Mouse (Mus musculus) spleen, postnatal 10 days (tissue): Measurements from ENCODE around the gene Aurka.

Source experiments
- DNase-seq, 2 experiments: peaks; one replicate each; pipeline ENCODE4 v3.0.0; 2021 to 2022; ENCODE audit warnings: low spot score in 2 of 2

The Aurka gene

GRCm38 (mm10) chr2:172381341-172381740, 11.0 kb upstream of the Aurka start:
- no peak for DNase-seq

GRCm38 (mm10) chr2:172380513-172380912, 10.2 kb upstream of the Aurka start:
- no peak for DNase-seq

GRCm38 (mm10) chr2:172378332-172378731, 8.0 kb upstream of the Aurka start:
- peak in 1 of 2 experiments; percentile 80 for DNase-seq

GRCm38 (mm10) chr2:172376999-172377515, 6.7 kb upstream of the Aurka start:
- no peak for DNase-seq

GRCm38 (mm10) chr2:172376551-172376950, 6.2 kb upstream of the Aurka start:
- no peak for DNase-seq

GRCm38 (mm10) chr2:172371258-172371657, 923 bp upstream of the Aurka start:
- no peak for DNase-seq

GRCm38 (mm10) chr2:172363176-172363575, 7.2 kb downstream of the Aurka start:
- no peak for DNase-seq

GRCm38 (mm10) chr2:172355833-172356232, 14.5 kb downstream of the Aurka start:
- no peak for DNase-seq

GRCm38 (mm10) chr2:172354761-172355160, 15.6 kb downstream of the Aurka start:
- DNase-seq = no peak

- no peak for DNase-seq
These were observed 17.1 kb downstream of the Aurka start for GRCm38 (mm10) chr2:172353218-172353617.

GRCm38 (mm10) chr2:172350773-172351172, 19.6 kb downstream of the Aurka start:
- no peak for DNase-seq

GRCm38 (mm10) chr2:172349776-172350175, 20.6 kb downstream of the Aurka start:
- DNase-seq = no peak

GRCm38 (mm10) chr2:172348297-172348950, 21.9 kb downstream of the Aurka start:
- DNase-seq = peak; percentile 44 to 64

GRCm38 (mm10) chr2:172346933-172347611, 23.3 kb downstream of the Aurka start:
- DNase-seq = peak; percentile 64

GRCm38 (mm10) chr2:172346034-172346929, 24.1 kb downstream of the Aurka start:
- DNase-seq = peak; percentile 40 to 58

- DNase-seq = peak; percentile 97 to 99
These were observed 25.0 kb downstream of the Aurka start, which contains the start of gene Fam210b for GRCm38 (mm10) chr2:172345258-172345738. Gene Fam210b, plus strand, starts transcription at chr2:172345565.

GRCm38 (mm10) chr2:172344669-172345068, 25.7 kb downstream of the Aurka start:
- no peak for DNase-seq

GRCm38 (mm10) chr2:172343751-172344150, 26.6 kb downstream of the Aurka start:
- DNase-seq = no peak

GRCm38 (mm10) chr2:172341606-172342005, 28.7 kb downstream of the Aurka start:
- no peak for DNase-seq

GRCm38 (mm10) chr2:172340936-172341335, 29.4 kb downstream of the Aurka start:
- no peak for DNase-seq

GRCm38 (mm10) chr2:172338206-172338942, 32.0 kb downstream of the Aurka start:
- no peak for DNase-seq
